Mouse (Mus musculus): Measurements from ENCODE around the gene Pard6b.
"Not testable (repeated sequence)": the region's sequence is repeated elsewhere in the genome, so short reads cannot be mapped to it uniquely, and the experiment has no call there.

The Pard6b gene

DNA sequence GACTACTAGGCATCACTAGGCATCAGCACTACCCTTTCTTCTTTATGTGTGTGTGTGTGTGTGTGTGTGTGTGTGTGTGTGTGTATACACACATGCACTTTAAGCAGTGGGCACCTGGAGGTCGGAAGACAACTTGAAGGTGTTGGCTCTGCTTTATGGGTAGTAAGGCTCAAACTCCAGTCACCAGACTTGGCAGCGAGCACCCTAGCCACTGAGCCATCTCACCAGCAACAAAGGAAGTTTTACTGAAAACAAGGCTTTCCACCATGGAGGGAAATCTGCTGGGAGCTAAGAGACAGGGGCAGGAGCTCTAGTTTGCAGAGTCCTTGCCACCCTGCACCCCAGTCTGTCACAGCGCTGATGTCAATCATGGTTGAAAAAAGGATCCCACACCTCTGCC lies 15.7 kb downstream of the Pard6b start:
- no peak for DNase-seq (ENCODE audit: extremely low read depth, insufficient read length, low spot score)

DNA sequence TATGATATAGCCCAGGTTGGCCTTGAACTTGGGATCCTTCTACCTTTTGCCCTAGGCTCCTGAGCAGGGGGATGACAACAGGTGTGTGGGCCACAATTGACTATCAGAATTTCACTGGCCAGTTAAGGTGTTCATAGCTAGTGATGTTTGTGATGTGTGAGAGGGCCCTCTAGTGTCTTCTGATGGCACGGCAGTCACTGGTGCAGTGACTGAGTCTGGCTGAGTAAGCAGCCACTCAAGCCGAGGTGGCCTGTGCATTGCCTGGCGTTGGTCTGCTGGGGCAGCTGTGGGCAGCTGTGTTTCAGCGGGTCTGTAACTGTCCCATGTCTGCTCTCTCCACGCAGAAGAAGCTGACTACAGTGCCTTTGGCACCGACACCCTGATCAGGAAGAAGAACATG lies 17.2 kb downstream of the Pard6b start:
- peak; percentile 31 for DNase-seq (ENCODE audit: extremely low read depth, insufficient read length, low spot score)

DNA sequence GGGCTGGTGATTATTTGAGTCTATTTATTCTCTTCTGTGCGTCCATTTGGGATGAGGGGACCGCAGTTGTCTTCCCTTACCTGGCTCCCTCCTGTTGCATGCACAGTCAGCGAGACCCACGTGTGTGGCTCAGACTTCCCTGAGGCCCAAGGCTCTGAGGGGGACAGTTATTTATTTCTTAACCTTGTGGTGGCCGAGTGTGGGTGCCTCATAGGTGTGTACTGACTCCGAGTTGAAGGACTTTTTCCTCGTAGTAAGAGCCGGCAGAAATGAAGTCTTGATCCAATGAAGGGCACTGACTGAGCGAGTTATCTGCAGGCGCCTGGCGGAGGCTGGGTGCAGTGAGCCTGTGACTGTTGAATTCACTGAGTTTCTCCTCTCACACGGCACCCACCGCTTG lies 19.2 kb downstream of the Pard6b start:
- no peak for DNase-seq (ENCODE audit: extremely low read depth, insufficient read length, low spot score)

DNA sequence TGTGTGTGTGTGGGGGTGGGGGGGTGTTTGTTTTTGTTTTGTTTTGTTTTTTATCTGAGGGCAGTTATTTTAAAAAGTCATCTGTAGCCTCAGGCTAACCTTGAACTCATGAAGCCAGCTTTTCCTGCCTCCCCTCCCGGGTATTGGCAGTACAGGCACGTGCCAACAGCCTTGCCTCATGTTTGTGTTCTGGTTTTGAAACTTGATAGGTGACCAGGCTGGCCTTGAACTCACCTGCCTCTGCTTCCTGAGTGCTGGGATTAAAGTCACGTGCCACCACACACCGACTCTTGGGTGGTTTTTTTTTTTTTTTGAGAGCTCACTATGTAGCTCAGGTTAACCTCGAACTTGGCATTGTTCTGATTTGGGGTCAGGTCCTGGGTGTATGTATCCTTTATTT lies 21.0 kb downstream of the Pard6b start:
- no peak for DNase-seq (ENCODE audit: extremely low read depth, insufficient read length, low spot score)

DNA sequence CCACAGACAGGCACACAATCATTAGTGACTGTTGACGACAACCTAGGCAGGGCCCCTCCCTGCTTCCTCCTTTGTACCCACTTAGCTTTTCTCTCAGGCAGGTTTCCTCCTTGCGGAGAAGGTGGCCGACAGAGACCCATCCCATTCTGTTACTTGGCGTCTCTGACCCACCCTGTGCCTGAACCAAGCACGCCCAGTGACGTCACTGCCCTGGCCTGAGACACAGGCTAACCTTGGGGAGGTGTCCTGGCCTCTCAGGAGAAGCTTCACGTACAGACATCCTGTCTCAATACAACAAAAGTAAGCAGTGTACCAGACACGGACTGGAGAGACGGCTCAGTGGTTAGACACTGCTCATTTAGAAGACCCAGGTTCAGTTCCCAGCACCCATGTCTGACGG lies 22.5 kb downstream of the Pard6b start:
- no peak for DNase-seq (ENCODE audit: extremely low read depth, insufficient read length, low spot score)

DNA sequence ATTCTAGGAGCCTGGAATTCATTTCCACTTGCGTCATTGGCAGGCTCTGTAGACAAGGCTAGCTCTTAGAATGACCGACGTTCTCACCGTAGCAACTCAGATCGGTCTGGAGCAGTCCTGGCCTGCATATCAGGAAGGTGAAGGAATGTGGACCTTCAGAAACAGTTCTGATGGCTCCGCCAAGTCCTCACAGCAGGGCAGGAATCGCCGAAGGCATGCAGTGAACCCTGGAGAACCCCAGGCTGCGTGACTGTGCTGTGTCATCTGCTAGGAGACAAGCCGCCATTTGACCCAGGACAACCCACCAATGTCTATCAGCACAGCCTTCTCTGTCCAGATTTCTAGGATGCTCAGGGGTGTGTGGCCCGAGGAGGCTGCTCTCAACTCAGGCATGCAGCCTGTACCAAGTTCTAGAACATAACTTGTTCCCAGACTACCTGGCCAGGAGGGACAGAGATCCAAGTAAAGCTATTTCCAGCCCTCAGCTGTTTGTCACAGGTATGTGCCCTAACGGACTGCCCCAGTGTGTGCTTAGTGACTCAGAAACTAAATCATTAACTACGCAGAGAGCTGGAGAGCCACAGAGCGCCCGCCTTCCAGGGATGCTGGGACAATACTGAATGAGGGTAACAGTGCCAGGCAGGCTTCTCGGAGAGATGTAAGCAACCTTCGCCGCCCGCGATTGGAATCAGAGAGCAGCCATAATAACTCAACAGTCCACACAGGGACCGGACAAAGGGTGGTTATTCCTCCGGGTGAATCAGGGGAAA lies 23.8 kb downstream of the Pard6b start:
- DNase-seq (ENCODE audit: extremely low read depth, insufficient read length, low spot score): no peak

DNA sequence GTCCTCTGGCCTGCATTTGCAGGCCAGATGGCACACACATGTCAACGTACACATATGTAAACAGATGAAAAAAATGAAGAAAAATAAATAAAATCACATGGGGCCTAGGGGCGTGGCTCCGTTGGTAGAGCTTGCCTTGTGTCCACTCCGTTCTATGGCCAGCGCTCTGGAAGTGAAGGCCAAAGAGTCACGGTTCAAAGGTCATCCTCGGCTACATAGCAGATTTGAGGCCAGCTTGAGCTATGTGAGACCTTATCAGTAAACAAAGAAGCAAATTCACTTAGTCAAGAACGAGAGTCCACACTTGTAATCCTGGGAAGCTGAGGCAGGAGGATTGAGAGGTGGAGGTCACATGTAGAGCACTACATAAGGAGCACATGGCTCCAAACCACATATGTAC lies 24.5 kb downstream of the Pard6b start:
- DNase-seq (ENCODE audit: extremely low read depth, insufficient read length, low spot score): no peak

DNA sequence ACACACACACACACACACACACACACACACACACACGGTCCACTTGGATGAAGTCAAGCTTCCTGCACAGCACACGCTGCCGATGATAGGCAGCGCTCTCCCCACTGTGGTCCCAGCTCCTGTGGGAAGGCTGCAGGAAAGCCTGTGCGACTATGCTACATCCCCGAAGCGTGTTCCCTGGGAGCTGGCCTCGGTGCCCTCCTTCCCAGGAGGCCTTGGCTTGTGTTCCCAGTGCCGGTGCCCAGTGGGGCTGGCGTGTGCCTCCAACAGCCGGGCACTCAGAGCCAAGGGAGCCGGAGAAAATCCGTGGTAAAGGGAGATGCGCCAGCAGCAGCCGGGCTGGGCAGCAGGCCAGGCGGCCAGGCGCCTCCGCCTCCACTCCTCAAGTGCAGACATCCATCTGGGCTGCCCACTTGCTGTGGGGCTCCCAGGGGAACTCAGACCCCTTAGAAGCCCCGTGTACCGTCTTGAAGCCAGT lies 25.9 kb downstream of the Pard6b start:
- DNase-seq (ENCODE audit: extremely low read depth, insufficient read length, low spot score): peak; percentile 94

DNA sequence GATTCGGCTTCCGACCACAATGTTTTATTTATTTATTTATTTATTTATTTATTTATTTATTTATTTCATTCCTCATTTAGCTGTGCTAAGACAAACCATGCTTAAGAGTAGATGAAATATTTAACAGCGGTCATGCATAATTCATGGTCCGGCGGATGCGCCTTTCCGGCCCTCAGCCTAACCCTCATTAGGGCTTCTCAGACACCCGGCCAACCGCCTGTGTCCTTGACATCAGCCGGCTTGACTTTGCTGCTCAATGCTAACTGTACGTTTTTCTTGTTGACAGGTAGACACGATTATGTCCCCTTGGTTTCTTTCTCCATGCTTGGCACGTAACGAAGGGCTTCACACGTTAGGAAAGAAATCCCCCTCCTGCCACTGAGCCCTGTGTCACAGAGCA lies 26.6 kb downstream of the Pard6b start:
- DNase-seq (ENCODE audit: extremely low read depth, insufficient read length, low spot score): no peak

DNA sequence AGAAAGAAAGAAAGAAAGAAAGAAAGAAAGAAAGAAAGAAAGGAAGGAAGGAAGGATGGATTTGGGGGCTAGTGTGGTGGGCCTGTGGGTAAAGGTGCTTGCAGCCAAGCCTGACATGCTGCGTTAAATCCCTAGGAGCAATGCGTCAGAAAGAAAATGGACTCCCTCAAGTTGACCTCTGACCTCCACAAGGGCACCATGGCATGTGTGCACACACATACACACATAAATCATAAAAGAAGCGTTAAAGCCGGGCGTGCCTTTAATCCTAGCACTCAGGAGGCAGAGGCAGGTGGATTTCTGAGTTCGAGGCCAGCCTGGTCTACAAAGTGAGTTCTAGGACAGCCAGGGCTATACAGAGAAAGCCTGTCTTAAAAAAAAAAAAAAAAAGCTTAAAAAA lies 27.1 kb downstream of the Pard6b start:
- DNase-seq (ENCODE audit: extremely low read depth, insufficient read length, low spot score): not testable (repeated sequence)

DNA sequence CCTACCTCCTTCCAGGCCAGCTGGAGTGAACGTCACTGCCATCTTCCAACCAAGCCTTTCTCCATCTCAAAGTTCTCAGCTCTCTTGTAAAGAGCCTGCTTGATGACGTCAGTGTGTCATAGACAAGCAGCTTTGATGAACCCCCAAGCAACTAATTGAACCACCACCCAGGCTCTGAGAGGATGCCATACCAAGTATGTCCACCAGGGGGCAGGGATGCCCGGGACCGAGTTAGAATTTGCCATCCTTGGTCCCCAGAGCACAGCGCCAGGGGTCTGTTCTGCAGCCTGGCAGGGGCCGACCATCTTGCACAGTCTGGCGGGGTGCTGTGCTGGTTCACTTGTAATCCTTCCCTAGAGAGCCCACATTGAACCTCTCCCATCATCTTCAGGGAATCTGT lies 31.1 kb downstream of the Pard6b start:
- no peak for DNase-seq (ENCODE audit: extremely low read depth, insufficient read length, low spot score)

DNA sequence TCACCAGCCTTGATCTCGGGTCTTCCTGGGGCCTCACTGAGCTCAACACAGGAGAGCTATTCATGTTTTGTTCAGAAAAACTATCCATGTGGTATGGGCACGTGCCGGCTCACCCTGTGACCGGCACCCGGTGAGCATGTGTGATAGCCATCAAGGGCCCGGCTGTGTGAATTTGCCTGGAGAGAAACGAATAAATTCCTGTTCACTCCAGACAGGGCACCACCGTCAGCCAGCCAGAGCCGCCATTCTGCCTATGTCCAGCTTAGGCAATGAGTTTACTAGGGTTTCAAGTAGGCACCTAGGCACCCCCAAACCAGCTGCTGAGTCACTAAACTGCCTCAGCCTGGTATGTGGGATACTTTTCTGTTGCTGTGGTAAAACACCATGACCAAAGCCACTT lies 32.5 kb downstream of the Pard6b start:
- DNase-seq (ENCODE audit: extremely low read depth, insufficient read length, low spot score): no peak

DNA sequence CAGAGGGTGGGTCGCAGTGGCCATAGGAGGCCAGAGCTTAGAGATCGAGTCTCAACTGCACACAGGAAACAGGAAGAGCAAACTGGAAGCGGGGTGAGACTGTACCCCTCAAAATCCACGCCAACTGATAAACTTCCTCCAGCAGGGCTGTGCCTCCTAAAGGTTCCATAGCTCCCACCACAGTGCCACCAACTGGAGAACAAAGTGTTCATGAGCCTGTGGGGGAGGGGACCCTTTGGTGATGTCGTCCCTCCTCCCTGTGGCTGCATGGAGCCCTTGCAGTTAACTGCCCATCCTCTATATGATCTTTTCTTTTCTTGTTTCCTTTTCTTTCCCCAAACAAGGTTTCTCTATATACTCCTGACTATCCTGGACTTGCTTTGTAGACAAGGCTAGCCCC lies 32.9 kb downstream of the Pard6b start:
- no peak for DNase-seq (ENCODE audit: extremely low read depth, insufficient read length, low spot score)

DNA sequence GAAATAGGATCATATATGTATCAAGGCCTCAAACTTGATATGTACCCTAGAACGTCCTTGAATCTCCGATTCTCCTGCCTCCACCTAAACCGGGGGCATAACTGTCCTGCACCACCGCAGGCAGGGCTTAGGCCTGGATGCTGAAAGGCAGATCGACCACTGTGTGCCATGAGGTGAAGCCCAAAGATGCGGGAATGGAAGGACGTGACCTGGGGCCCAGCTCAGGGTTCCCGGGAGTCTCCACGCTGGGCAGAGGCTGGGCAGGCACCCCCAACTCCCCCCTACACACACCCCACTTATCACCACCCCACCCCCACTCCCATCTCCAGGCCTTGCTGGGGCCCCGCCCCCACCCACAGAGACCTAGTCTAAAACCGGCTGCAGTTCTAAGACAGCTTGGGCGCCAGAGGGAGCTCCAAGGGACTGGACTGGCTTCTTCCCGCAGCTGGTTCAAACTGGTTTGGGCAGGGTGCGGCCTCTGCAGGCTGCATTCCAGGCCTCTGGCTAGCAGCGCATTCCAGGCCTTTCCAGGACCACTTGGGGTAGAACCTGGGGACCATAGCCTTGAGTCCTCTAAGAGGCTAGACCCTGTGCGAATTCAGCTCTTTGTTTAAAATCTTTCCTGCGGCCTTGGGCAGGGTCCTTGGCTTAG lies 34.0 kb downstream of the Pard6b start:
- DNase-seq (ENCODE audit: extremely low read depth, insufficient read length, low spot score): peak; percentile 78

DNA sequence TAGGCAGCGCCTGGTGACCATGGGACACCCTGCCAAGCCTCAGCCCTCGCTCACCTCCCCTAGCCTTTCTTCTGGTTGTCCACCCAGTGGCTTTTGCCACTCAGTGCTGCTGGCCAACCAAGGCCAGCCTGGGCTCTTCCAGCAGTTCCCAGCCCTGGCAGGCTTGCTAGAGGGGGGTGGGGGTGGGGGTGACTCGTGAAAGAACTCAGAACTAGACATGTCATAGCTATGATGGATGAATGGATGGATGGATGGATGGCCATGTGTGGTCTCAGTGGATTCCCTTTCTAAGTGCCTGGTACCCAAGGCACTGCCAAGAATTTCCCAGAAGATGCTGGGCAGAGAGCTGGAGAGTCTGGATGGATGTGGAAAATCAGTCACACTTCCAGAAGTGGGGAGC lies 35.0 kb downstream of the Pard6b start:
- DNase-seq (ENCODE audit: extremely low read depth, insufficient read length, low spot score): no peak

DNA sequence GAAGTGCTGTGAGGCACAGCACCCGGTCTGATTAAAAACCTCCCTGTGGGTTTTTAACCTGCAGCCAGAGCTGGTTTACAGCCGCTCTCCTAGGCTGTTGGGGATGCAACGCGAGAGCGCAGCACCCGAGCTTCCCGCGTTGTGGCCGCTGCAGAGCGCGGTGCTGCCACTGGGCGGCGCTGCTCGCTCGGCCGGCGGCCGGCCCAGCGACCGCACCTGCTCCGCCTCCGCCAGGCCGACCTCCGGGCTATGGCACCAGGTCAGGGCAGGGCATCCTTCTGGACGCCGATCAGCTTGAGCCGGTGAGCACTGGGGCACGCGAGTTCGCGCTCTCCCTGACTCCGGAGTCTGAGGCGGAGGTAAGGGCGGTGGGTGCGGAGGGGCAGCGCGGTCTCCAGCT lies 36.3 kb downstream of the Pard6b start:
- no peak for DNase-seq (ENCODE audit: extremely low read depth, insufficient read length, low spot score)

DNA sequence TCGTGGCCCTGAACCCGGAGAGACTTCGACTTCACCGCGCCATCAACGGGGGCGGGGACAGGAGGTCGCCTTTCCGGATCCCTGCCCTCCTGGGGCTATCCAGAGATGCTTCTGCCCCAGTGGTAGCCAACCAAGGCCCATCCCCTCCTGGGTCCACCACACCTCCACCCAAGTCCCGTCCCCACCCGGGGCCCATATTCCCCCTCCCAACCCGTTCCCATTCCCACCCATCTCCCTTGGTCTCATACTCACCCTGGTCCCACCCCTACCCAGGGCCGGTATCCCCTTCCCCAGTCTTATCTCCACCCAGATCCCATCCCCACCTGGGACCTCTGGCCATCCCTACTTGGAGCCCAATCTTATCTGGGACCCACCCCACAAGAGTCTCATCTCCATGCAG lies 36.7 kb downstream of the Pard6b start:
- no peak for DNase-seq (ENCODE audit: extremely low read depth, insufficient read length, low spot score)

DNA sequence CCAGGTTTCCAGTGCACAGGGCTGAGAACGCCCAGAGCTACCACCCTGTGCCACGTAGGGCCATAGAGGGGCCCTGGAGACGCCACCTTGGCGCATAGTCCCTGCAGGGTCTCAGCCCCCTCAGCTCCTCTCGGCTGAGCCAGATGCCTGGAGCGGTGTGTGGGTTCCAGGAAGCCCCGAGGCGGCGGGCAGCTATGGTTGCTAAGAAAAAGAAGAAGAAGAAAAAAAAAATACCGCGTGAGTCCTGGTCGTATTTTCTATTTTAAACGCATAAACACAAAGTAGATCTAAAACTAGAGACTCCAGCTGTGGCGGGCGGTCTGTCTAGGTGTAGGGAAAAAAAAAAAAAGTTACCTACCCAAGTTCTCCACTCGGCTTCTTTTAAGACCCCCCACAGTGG lies 37.2 kb downstream of the Pard6b start:
- no peak for DNase-seq (ENCODE audit: extremely low read depth, insufficient read length, low spot score)

DNA sequence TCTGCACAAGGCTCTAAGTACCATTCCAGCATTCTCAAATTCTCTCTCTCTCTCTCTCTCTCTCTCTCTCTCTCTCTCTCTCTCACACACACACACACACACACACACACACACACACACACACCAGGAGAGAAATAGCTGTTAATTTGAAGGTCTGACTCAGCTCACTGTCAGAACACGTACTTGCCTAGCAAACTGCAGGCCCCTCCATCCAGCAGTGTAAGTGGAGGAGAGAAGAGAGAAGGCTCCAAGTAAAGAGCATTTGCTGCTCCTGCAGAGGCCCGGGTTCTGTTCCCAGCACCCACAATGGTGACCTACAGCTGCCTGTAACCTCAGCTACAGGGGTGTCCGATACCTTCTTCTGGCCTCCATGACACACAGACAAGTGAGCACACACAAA lies 37.7 kb downstream of the Pard6b start:
- DNase-seq (ENCODE audit: extremely low read depth, insufficient read length, low spot score): no peak

DNA sequence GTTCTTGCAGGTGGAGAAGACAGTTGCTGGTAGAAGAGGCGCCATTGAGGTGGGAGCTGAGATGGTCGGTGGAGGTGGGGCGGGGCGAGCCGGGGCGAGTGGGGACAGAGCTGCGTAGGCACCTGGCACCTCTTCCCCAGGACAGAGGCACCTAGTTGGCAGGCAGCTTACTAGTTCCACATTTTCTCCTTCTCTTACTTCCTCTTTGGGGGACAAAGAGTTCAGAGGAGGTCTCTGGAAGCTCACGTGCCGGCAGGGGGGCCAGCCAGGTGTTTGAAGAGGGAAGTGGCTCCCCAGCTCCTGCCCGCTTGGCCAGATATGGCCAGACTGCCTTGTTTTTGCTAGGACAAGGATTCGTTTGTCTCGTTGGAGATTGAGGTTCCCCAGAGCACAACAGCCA lies 38.3 kb downstream of the Pard6b start:
- DNase-seq (ENCODE audit: extremely low read depth, insufficient read length, low spot score): no peak

DNA sequence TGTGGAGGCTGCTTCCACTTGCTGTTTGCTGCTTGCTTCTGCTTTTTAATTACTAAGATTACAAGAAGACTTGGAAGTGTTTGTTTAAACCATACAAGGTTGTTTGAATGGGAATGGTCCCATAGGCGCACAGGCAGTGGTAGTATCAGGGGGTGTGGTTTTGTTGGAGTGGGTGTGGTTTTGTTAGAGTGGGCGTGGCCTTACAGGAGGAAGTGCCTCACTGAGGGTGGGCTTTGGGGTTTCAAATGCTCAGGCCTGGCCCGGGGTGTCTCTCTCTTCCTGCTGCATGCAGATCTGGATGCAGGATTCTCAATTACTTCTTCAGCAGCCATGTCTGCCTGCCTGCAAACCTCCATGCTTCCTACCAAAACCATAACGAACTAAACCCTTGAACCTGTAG lies 40.1 kb downstream of the Pard6b start:
- DNase-seq (ENCODE audit: extremely low read depth, insufficient read length, low spot score): no peak

DNA sequence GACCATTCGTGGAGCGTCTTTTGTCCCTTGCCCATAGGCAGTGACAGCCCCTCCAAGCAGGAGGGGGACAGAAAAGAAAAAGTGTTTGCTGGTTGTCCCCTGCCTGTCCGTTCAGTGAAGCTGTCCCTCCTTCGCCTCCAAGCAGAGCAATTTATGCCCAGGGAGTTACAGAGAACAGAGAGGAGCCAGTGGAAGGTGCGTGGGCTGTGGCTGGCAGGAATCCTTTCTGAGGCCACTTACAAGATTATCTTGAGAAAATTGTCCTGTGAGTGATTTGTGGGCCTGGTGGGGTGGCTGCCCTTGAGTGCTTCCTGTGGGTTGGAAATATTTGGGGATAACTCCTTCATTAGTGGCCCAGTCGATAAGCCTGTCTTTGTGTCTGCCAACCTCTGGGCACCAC lies 42.8 kb downstream of the Pard6b start:
- no peak for DNase-seq (ENCODE audit: extremely low read depth, insufficient read length, low spot score)

Measured in 3134 (cell line).